Mouse (Mus musculus) mature B cell (primary cell): ENCODE data around the gene Anapc16.
"Not testable (repeated sequence)": the region's sequence is repeated elsewhere in the genome, so short reads cannot be mapped to it uniquely, and the experiment has no call there.

Experiments
- in situ Hi-C: fragments of 300-500 bp; cut with MboI; formaldehyde crosslinking; loops from 2 replicates; pipeline ENCODE4 v1.14.3; 2019

The Anapc16 gene

GRCm38 (mm10) chr10:59999057-59999456, 3.9 kb downstream of the Anapc16 start:
- in situ Hi-C loops: no loop called here

GRCm38 (mm10) chr10:59997591-59997990, 5.3 kb downstream of the Anapc16 start:
- in situ Hi-C loops: no loop called here

GRCm38 (mm10) chr10:59995889-59996288, 7.0 kb downstream of the Anapc16 start:
- in situ Hi-C loops: no loop called here

GRCm38 (mm10) chr10:59993813-59994212, 9.1 kb downstream of the Anapc16 start:
- in situ Hi-C loops: not testable (repeated sequence)

GRCm38 (mm10) chr10:59992024-59992423, 10.9 kb downstream of the Anapc16 start:
- in situ Hi-C loops: no loop called here

DNA sequence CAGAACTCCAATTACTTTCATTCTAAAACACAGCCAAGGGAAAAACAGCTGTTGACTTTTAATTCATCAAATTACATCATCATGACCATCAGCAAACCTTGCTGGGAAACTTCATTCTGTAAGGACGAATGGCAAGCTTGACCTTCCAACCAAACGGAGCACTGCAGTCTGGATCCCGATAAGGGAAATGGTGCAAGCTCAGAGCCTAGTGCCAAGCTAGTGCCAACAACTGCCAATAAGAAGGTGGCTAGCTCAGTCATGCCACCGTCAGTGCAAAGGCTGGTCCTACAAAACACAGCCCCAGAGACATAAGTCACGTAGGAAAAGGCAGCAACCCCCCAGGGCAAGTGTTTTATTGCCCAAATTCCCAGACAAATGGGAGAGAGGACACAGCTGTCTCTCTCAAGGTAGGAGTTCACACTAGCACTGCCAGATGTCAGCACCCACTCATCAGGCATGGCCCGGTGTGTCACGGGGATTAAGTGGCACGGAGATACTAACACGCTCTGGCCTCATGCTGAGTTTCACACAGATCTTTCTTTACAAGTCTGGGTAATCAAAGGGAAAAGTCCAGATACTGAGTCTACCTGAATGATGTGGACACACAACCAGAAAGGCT, 11.6 kb downstream of the Anapc16 start:
- in situ Hi-C loops: no loop called here

- in situ Hi-C loops: no loop called here
Measured at GRCm38 (mm10) chr10:59990393-59990792, 12.5 kb downstream of the Anapc16 start.

DNA sequence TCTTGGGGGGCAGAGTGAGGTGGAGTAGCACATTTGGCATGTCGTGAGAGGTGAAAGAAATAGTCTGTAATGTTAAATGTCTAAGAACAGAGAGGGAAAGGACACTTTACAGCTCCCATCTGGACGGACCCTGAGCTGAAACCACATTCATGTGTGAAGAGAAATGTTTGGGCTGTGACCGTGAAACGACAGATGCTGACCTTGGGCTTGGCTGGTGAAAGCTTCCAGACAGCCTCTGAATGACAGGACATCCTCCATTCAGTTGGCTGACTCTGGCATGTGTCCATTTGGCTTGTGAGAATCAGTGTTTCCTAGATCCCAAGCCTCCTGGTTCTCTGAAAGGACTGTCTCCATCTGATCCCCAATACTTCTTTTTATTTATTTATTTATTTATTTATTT, 14.9 kb downstream of the Anapc16 start:
- in situ Hi-C loops: no loop called here

DNA sequence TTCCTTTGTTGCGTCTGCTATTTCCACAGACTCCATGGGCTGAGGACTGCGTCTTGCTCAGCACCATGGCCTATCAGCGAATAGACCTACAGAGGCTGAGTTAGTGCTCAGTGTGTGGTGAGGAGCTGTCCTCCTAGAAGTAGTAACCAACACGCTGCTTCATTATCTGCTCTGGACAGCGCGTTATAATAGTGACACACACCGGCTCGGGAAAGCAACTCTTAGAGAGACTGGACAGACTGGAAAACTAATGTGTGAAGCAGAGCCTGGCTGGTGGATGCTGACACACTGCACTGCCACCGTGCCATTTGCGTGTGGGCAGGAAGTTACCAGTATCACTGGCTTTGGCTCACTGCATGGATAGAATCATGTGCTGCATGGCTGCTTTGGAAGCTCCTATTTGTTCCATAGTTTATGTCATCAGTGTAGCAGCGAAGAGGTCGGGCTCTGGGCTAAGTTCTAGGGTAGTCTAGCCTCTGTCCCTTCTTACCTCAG, 20.5 kb downstream of the Anapc16 start:
- in situ Hi-C loops: no loop called here

DNA sequence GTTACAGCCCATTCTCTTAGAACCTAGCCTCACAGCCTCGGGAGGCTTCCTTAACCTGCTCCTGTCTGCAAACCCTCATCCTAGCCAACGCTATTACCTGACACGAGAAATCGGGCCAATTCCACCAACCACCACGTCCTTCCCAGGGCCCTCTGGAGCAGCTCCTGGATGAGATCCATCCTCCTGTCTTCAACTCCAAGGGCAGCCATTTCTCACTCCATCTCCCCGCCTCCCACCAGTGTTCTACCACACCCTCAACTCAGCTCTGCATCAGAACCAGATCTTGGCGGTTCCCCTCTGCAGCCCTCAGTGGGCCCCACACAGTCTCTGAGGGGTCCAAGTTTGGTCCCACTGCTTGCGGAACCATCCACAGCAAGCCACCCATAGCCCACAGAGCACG, 21.1 kb downstream of the Anapc16 start:
- in situ Hi-C loops: no loop called here

DNA sequence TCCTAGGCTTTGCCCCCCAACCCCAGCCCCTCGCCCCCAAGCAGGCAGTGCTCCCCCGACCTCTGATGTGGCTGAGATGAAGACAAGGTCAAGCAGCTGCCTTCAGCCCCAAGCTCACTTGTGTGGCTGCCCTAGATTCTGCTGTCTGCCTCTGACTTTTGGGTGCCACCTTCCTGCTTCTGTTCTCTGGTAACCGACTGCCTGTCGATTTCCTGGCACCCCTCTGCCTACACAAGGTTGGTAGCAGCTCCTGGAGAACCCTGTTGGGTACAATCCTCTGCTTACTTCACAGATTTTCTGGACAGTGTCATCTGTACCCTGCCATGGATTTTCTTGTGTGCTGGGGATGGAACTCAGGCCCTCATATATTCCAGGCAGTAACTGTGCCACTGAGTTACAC, 21.6 kb downstream of the Anapc16 start:
- in situ Hi-C loops: no loop called here

DNA sequence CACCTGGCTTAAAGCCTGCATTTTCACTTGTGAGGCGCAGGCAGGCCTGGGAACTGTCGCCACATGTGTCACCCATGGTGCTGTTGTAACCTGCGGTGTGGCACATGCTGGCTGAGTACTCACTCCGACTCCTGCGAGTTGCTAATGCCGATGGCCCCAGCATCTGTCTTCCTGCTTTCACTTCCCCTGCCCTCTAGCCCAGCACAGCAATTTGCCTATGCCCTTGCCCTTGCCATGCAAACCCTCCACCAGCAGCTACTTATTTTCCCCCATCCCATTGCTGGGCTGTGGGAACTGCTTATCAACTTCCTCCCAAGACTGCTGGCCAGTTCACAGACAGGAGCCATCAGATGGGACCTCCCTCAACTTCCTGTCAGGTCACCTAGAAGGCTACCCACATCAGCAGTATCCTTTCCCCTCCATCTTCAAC, 22.1 kb downstream of the Anapc16 start:
- in situ Hi-C loops: no loop called here

GRCm38 (mm10) chr10:59978873-59979743, 23.8 kb downstream of the Anapc16 start:
- in situ Hi-C loops: no loop called here

DNA sequence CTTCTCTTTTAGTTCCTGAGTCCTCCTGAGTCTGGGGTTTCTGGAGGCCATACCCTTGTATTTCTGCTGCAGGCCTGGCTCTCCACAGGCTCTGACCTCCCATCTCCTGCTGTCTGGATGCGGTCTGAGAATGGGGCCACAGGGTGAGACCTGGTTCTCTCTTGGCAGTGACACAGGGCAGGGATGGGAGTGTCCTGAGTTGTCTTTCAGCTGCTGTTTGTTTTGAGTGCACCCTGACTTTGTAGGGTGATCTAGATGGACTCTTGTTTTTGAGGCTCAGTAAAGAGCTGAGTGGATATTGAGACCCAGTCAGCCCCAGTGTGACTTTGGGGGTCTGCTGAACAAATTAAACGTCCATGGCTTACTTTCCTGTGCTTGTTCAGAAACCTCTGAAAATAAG, 24.5 kb downstream of the Anapc16 start:
- in situ Hi-C loops: no loop called here

DNA sequence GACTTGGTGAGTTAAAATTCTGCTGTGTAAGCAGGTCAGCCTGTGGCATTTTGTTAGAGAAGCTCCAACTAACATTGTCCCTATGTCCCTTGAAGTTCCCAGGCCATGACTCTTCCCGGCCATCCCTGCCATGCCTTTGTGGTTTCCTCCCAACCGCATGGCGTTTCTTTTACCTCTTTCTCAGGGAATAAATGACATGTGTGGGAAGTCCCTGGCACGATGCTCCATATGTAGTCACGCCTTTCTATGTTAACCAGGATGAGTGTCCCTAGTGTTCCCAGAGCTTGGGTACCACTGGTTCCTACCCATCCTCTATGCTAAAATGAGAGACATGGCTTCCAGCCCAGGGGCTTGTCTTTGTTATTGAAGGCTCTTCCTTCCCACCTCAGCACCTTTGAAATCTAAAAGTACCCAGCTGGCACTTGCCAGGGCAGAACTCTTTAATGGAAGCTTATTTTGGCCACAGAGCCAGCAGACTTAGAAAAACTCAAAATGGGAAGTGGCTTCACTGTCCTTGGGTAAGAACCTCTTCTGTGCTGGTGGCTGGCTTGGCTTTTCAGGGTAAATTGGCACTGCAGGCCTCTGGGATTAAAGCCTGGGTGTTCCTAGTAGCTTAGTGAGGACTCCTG, 25.1 kb downstream of the Anapc16 start:
- in situ Hi-C loops: no loop called here

GRCm38 (mm10) chr10:59977141-59977540, 25.8 kb downstream of the Anapc16 start:
- in situ Hi-C loops: no loop called here

DNA sequence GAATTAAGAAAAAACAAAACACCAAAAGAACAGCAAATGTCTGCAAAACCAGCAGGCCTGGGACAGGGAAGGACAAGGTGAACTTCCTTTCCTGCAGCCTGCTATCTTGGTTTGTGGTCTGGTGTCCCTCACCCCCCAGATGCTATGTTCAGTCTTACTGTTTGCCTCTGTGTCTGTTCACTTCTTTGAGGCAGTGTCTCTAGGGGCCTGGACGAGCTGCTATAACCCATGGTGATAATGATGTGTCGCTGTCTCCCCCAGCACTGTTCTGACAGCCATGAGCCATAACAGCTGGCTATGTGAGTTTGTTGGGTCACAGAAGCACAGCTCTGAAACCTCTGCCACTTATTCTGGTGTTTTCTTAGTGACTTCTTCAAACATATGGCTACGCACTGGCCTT, 28.1 kb downstream of the Anapc16 start:
- in situ Hi-C loops: no loop called here

GRCm38 (mm10) chr10:59974191-59974664, 28.7 kb downstream of the Anapc16 start:
- in situ Hi-C loops: no loop called here

GRCm38 (mm10) chr10:59973400-59973799, 29.5 kb downstream of the Anapc16 start:
- in situ Hi-C loops: no loop called here

DNA sequence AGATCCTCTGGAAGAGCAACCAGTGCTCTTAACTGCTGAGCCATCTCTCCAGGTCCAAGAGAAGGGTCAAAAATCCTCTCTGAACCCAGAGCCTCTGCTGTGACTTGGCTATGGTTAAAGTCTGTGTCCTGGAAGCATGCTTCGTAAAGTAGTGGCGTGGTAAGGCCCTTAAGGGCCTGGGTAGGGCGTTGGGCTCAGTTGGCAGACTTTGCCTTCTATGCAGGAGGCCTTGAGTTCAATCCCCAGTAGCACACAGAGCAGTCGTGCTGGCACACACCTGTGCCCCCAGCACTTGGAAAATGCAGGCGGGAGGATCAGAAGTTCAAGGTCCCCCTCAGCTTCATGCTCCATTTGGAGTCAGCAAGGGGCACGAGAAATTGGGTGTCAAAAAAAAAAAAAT, 29.9 kb downstream of the Anapc16 start:
- in situ Hi-C loops: no loop called here

GRCm38 (mm10) chr10:59972534-59972933, 30.4 kb downstream of the Anapc16 start:
- in situ Hi-C loops: no loop called here

DNA sequence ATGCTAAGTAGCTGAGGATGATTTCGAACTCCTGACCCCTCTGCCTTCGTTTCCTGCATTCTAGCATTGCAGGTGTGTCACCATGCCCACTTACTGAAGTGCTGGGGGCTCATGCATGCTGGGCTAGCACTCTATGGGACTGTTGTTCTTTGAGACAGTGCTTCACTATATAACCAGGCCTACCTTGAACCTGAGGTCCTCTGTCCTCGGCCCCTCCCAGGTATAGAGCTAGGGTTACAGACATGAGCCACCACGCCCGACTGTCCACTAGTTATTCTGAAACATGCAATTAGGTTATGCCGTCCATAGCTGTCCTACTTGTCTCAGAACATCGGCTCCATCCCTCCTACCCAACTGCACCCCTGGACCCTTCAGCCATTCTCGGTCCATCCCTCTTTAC, 31.1 kb downstream of the Anapc16 start:
- in situ Hi-C loops: no loop called here
